Mouse (Mus musculus) embryonic facial prominence, embryonic 11.5 days (tissue): Measurements from ENCODE around the gene Slc30a3. TPM values are rescaled to one million over a fixed set of nuclear protein-coding genes. Genes with fewer than 3 reads are reported as not detected.
"Not testable (repeated sequence)": the region's sequence is repeated elsewhere in the genome, so short reads cannot be mapped to it uniquely, and the experiment has no call there.

Source experiments
- ATAC-seq: fragments of 200-750 bp; cut with Nextera tagmentation; replicated peaks from 2 replicates; pipeline ENCODE4 v1.8.0; 2017; ENCODE audit warnings: low read depth; ENCODE audit not compliant: insufficient number of reproducible peaks, low FRiP score, low TSS enrichment
- DNase-seq: peaks from one replicate; pipeline ENCODE4 v3.0.0-alpha.2; 2015; ENCODE audit warnings: low spot score
- H3K27ac ChIP-seq: fragments of 300-500 bp; sonication (generic); replicated peaks from 2 replicates; pipeline ENCODE4 v1.5.1; 2014; ENCODE audit warnings: mild to moderate bottlenecking, low read depth, low read length, control low read depth
- H3K27me3 ChIP-seq: fragments of 300-500 bp; sonication (generic); 2 replicates; pipeline ENCODE4 v1.6.1; 2014; ENCODE audit warnings: mild to moderate bottlenecking, low read length, moderate library complexity, mixed read lengths; ENCODE audit not compliant: control insufficient read depth, insufficient read depth
- H3K36me3 ChIP-seq: fragments of 300-500 bp; sonication (generic); replicated peaks from 2 replicates; pipeline ENCODE4 v1.6.1; 2014; ENCODE audit warnings: low read depth, mild to moderate bottlenecking, low read length, moderate library complexity, mixed read lengths; ENCODE audit not compliant: control insufficient read depth, insufficient read depth
- H3K4me1 ChIP-seq: fragments of 300-500 bp; sonication (generic); 2 replicates; pipeline ENCODE4 v1.6.1; 2014; ENCODE audit warnings: low read length, mixed read lengths; ENCODE audit not compliant: control insufficient read depth, insufficient read depth
- H3K4me2 ChIP-seq: fragments of 300-500 bp; sonication (generic); 2 replicates; pipeline ENCODE4 v1.6.1; 2014; ENCODE audit warnings: low read depth, mild to moderate bottlenecking, control low read depth, low read length, moderate library complexity
- H3K4me3 ChIP-seq: fragments of 300-500 bp; sonication (generic); 2 replicates; pipeline ENCODE4 v1.5.1; 2014; ENCODE audit warnings: low read depth, low read length, control low read depth
- H3K9ac ChIP-seq: fragments of 300-500 bp; sonication (generic); replicated peaks from 2 replicates; pipeline ENCODE4 v1.6.1; 2014; ENCODE audit warnings: mild to moderate bottlenecking, control low read depth, low read length
- H3K9me3 ChIP-seq: fragments of 300-500 bp; sonication (generic); replicated peaks from 2 replicates; pipeline ENCODE4 v1.6.1; 2016; ENCODE audit warnings: mild to moderate bottlenecking, low read length, inconsistent platforms, mixed read lengths; ENCODE audit not compliant: control insufficient read depth
- WGBS: fragments of 180-500 bp; shearing (Covaris S2); extraction: QIAGEN DNeasy Blood & Tissue Kit; methylation state at CpG from one replicate; pipeline ENCODE4 v1.1.7; 2014; 5-methylcytosine and 5-hydroxymethylcytosine counted together
- polyA plus RNA-seq: library from polyadenylated mRNA; unstranded; fragments of >200 nt; fragmentation: Nextera tagmentation; extraction: Ambion mirVana; gene quantifications from 2 replicates; pipeline ENCODE4 v1.2.1, GENCODE M21; 2014

The Slc30a3 gene
- polyA plus RNA-seq, 1 experiment from 2014 or later: 0.46 TPM

- H3K4me1 ChIP-seq, H3K36me3 ChIP-seq, H3K27me3 ChIP-seq, H3K27ac ChIP-seq, H3K9me3 ChIP-seq, DNase-seq, ATAC-seq: not testable (repeated sequence)
- Histone ChIP-seq H3K4me2 (peak overlapping the region; percentile 90), H3K9ac (0 out of 2 replicates have a peak overlapping the region, but pooled peaks have one; percentile 87), H3K4me3 (peak overlapping the region; percentile 65; the same call in 1 of the 2 replicates)
- WGBS: 67% methylated on average over 4 of the region's 4 CpGs
These were observed 54.3 kb downstream of the Slc30a3 start for GRCm38 (mm10) chr5:31053728-31054127.

DNA sequence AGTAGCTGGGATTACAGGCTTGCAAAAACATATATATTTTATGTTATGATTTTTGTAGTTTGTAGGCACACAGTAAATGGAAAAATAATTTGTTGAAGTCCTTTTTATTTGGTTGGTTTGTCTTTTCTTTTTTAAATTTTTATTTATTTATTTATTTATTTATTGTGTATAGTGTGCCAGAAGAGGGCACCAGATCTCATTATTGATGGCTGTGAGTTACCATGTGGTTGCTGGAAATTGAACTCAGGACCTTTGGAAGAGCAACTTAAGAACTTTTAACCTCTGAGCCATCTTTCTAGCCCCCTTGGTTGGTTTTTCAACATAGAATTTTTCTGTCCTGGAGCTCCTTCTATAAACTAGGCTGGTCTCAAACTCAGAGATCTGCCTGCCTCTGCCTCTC, 57.6 kb downstream of the Slc30a3 start:
- Histone ChIP-seq H3K4me2 (no peak overlapping the region), H3K27ac (no peak overlapping the region), H3K36me3 (no peaks in the 10 kb centered on the region), H3K9ac (no peak overlapping the region), H3K27me3 (no peaks in the 10 kb centered on the region), H3K4me3 (no peak overlapping the region), H3K4me1 (no peaks in the 10 kb centered on the region), H3K9me3 (no peaks in the 10 kb centered on the region)
- ATAC-seq: no peak
- no peak for DNase-seq

DNA sequence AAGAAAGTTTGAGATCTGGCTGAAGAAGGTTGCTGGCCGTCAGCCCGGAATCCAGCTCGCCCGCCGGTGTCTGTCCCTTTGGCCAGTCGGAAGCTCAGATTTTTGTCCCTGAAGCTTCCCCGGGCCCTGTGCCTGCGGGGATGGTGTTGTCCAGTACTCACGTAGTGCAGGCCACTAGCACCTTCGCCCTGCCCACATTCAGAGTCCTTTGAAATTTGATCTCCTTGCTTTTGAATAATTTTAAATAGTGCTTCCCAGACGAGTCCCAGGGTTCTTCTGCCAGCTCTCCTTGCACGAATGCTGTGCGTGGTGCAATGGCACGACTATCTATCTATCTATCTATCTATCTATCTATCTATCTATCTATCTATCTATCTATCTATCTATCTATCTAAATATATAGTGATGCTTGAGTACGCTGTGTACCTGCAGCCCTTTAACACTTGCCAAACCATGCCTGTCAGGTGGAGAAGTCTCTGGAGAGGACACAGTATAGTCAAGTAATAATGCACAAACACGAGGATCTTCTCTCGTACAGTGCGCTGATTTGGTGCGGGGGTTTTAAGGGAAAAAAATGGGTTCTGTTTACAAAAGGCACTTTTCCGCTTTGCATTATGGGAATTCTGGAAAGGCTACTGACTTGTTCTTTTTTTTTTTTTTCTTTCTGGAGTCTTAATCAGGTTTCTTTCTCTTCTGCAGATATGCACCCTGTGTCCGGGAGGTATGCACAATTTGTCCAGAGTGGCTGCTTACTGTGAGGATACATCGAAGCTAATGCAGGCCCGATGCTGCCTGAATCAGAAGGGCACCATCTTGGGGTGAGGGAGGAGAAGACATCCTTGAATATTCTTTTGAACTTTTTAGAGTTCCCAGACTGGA, 59.0 kb downstream of the Slc30a3 start, which contains the start of gene Slc5a6:
TSS of gene Slc5a6 (minus strand) at position 162 of the 879 bp plus-strand sequence.
- Histone ChIP-seq H3K9me3 (no peaks in the 10 kb centered on the region), H3K4me2 (peak within 1 kb of the TSS; percentile 62), H3K9ac (peak within 1 kb of the TSS; percentile 88), H3K27ac (peak within 1 kb of the TSS; percentile 84), H3K4me1 (no peaks in the 10 kb centered on the region), H3K27me3 (no peaks in the 10 kb centered on the region), H3K36me3 (no peaks in the 10 kb centered on the region), H3K4me3 (peak within 1 kb of the TSS; percentile 70)
- peak; percentile 49 for ATAC-seq
- under 1% methylated on average over 23 of the region's 23 CpGs for WGBS
- DNase-seq: peak; percentile 79

DNA sequence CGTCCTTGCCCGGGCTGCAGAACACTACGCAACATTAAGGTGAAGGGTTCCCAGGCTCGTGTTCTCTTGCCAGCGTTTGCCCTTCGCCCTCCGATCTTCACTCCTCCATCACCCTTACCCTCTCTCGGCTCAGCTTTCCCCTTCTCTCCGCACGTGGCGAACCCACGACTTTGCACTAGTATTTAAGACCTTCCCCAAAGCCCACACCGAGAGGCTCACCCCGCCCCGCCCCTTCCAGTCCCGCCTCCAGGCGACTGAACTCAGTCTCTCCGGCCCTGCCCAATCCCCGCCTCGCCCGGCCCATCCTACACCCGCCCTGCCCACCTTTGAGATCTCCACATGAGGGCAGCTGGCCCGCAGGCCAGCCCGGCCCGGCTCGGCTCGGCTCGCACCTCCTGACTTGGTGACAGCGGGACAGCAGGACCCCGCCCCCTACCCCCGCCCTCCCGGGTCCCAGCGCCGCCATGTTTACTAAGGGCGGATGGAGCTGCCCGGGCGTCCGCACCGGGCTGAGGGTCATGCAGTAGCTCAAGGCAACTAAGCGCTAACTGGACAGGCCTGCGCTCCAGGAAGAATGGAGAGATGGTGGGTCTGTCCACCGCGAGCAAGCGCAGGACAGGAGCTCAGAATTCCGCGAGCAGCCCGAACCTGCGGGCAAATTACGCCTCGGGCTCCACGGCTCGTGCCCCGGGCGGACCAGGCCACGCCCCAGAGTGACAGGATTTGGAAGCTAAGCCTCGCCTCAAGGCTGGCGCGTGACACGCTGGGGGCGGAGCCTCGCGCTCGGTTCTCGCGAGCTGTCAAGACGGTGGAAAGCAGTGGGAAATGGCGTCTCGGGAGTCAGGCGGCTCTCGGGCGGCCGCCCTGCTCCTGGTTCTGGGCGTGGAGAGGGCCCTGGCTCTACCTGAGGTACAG, 59.9 kb downstream of the Slc30a3 start, which contains the start of gene Atraid:
TSS of gene Atraid (plus strand) at position 465 of the 915 bp plus-strand sequence.
- H3K4me3 ChIP-seq: peak within 1 kb of the TSS; percentile 70
- H3K9me3 ChIP-seq: no peaks in the 10 kb centered on the region
- DNase-seq (peak; percentile 98), ATAC-seq (peak; percentile 98)
- H3K9ac ChIP-seq: peak within 1 kb of the TSS; percentile 88
- H3K4me1 ChIP-seq: no peaks in the 10 kb centered on the region
- H3K4me2 ChIP-seq: peak within 1 kb of the TSS; percentile 62
- peak within 1 kb of the TSS; percentile 84 for H3K27ac ChIP-seq
- WGBS: under 1% methylated on average over 73 of the region's 73 CpGs
- no peaks in the 10 kb centered on the region for H3K27me3 ChIP-seq
- H3K36me3 ChIP-seq: no peaks in the 10 kb centered on the region

DNA sequence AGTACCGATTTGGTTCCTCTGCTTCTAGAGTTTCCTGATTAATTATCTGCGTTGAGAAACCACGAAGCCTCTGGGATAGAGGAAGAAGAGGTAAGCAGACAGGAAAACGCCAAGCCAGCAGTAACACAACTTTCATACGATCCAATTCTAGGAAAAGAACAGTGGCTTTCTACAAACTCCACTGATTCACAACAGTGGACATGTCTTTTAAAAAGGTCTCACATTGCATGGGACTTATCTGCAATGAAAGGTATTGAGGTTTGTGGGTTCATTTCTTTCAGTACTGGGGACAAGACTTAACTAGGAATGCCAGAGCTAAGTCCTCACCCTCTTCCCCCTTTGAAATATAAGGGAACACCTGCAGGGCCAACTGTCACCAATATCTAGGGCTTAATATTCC, 61.0 kb downstream of the Slc30a3 start:
- no peak for DNase-seq
- Histone ChIP-seq H3K9ac (peak overlapping the region; percentile 88; the same call in 1 of the 2 replicates), H3K36me3 (no peaks in the 10 kb centered on the region), H3K4me2 (peak overlapping the region; percentile 62), H3K4me1 (no peaks in the 10 kb centered on the region), H3K9me3 (no peaks in the 10 kb centered on the region), H3K4me3 (no peak overlapping the region), H3K27ac (no peak overlapping the region), H3K27me3 (no peaks in the 10 kb centered on the region)
- WGBS: 77% methylated on average over 5 of the region's 5 CpGs
- no peak for ATAC-seq

DNA sequence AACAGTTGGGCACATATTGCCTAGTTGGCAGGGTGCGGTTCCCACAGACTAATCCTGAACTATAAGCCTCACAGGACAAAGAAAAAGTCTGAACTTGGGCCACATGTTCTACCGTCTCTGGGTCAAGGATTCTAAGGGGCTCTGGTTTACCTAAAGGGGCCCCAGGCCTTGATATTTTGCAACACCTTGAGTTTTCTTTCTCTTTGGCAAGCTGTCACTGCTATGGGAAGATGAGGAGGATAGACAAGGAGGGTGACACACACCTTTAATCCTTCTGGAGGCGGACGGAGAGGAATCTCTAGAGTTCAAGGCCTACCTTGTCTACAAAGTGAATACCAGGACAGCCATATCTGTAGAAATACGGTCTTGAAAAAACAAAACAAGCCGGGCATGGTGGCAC, 61.6 kb downstream of the Slc30a3 start:
- ATAC-seq (no peak), DNase-seq (no peak)
- no peak overlapping the region for H3K4me2 ChIP-seq
- no peak overlapping the region for H3K9ac ChIP-seq
- no peaks in the 10 kb centered on the region for H3K27me3 ChIP-seq
- H3K9me3 ChIP-seq: no peaks in the 10 kb centered on the region
- no peaks in the 10 kb centered on the region for H3K36me3 ChIP-seq
- 93% methylated on average over 6 of the region's 6 CpGs for WGBS
- no peak overlapping the region for H3K4me3 ChIP-seq
- H3K27ac ChIP-seq: no peak overlapping the region
- H3K4me1 ChIP-seq: no peaks in the 10 kb centered on the region

DNA sequence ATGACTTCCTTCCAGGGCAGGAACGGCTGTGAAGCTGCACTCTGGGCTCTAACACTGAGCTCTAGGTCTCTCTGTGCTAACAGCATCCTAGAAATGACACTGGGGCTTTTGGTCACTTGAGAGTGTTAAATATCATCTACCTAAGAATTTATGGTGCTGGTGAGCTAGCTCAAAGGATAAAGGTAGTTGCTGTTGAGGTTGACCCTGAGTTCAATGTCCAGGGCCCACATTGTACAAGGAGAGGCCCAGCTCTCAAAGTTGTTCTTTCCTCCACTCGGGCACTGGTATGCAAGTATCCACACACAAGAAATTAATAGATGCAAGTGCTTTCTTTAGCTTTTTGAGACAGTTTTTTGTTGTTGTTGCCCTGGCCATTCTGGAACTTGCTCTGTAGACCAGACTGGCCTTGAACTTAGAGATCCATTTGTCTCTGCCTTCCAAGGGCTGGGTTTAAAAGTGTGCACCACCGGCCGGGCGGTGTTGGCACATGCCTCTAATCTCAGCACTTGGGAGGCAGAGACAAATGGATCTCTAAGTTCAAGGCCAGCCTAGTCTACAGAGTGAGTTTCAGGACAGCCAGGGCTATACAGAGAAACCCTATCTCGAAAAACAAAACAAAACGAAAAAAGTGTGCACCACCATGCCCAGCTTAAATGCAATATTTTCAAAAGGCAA, 69.7 kb downstream of the Slc30a3 start:
- Histone ChIP-seq H3K36me3 (no peaks in the 10 kb centered on the region), H3K4me3 (no peak overlapping the region), H3K4me2 (no peak overlapping the region), H3K27me3 (no peaks in the 10 kb centered on the region), H3K9me3 (no peaks in the 10 kb centered on the region), H3K4me1 (no peaks in the 10 kb centered on the region), H3K9ac (no peak overlapping the region), H3K27ac (no peak overlapping the region)
- no peak for ATAC-seq
- WGBS: 93% methylated on average over 7 of the region's 7 CpGs
- no peak for DNase-seq
